Mouse (Mus musculus) spleen, adult 12 weeks (tissue): Measurements from ENCODE around the gene Cmah.
A peak's percentile ranks its signal among the peaks of the same experiment; 100 is the strongest.

Source experiments
- DNase-seq: peaks from one replicate; pipeline ENCODE4 v3.0.0; 2022; ENCODE audit warnings: low spot score

The Cmah gene

GRCm38 (mm10) chr13:24418024-24418423, 90.8 kb downstream of the Cmah start:
- no peak for DNase-seq

GRCm38 (mm10) chr13:24418814-24419213, 91.6 kb downstream of the Cmah start:
- no peak for DNase-seq

DNA sequence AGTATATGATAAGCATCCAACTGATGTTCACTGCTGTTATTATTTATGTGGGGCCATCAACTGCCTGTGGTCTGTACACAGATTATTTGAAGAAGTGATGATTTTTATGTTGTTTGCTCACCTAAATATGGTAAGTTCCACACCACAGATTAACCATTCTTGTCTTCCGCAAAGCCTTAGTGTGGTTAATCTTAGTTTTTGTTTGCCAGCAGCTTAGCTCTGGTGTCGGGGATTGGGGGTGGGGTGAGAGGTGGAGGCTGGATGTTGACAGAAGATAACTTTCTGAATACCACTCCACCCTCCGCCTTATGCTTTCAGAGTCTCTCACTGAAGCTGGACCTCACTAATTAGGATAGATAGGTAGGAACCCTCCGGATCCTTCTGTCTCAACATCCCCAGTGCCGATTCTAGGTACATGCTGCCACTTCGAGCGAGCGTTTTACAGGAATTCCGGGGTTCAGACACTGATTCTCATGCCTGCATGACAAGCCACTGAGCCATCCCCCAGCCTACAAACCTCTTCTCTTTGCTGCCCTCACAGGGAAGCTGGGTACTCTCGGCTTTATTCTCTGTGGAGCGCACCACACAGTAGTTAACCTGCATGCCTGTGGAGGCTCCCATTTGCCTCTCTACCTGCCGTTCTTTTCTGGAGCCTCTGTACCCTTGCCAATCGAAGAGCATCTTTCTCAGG, 92.5 kb downstream of the Cmah start:
- DNase-seq = peak; percentile 53

DNA sequence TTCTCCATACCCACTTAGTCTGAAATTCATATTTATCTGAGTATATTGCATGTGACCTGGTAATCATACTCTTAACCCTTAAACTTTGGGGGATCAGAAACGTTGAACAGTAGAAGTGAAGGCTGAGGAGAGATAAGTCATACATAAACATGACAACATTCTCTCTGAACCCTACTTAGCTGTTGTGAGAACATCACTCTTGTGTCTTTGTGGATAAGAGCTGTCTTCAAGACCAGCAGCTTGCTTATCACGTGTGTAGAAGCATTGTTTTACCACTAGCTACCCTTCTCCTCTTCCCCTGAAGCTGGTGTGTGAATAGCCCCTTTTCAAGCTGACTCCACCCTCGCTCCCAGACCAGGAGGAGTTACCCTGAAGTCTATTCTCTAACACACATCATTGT, 94.8 kb downstream of the Cmah start:
- DNase-seq = no peak

DNA sequence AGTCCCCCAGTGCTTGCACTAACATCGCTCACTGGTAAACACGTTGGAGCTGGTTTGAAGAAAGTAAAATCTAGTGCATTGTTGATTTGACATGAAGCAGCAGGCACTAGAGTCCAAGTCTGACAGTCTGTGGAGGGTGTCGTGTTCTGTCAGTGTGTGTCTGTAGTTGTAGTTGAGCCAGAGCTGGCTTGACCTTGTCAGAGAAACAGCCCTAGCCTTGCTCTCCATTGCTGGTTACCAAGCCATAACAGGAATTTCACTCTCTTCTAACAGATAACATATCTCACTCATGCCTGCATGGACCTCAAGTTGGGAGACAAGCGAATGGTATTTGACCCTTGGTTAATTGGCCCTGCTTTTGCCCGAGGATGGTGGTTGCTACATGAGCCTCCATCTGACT, 103.0 kb downstream of the Cmah start:
- DNase-seq = no peak

- DNase-seq = no peak
Observed at GRCm38 (mm10) chr13:24431593-24431992, 104.4 kb downstream of the Cmah start.

GRCm38 (mm10) chr13:24442272-24442671, 115.1 kb downstream of the Cmah start:
- DNase-seq = no peak

DNA sequence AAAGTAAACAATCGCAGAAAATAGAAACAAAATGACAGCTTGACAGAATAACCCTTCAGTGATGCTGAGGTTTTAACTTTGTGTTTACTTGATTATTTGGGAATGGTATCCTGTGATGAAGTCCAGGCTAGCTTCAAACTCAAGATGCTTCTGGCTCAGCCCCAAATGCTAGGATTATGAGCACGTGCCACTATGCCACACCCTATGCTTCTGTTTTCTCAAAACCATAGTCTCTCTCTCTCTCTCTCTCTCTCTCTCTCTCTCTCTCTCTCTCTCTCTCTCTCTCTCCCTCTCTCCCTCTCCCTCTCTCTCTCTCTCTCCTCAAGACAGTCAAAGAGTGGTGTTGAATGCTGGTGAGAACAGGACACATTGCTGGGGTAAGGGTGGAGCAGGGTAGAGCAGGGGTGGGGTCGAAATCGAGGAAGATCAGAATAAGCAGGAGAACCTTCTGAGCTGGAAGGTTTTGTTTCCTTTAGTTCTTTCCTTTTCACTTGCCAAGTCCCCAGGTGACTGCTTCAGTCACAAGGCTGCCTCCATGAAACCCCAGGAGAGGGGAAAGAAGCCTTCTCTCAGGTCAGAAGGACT, 116.7 kb downstream of the Cmah start:
- DNase-seq = no peak

DNA sequence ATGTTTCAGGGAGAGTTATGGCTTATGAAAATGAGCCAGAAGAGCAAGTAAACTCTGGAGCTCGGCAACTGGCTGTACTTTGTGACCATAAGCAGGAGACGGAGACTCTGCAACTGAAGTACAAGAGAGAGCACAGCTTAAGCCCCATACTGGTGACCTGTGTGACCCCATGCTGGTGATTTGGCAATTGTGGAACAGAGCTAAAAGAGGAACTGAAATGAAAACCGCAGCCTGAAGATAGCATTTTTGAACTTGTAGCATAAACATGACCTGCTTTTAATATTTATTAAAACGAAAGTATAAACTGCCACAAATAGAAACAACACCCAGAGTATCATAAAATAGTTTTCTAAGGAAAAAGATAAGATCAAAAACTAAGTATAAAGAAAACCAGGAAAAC, 117.5 kb downstream of the Cmah start:
- no peak for DNase-seq

DNA sequence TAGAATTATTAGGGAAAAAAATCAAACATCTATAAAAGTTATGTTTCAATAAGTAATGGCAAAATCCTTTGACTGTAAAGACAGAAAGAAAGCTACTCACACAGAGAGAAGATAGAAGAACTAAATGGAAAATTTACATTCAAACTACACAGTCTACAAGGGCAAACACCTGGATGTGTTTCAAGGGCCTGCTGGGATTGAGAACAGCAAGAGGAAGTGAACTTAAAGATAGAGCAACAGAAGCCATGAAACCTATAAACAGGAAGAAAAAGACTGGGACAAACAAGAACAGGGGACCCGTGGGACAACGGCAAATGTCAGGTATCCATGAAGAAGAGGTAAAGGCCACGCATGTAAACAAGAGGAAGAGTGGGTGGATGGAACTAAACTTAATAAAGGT, 118.0 kb downstream of the Cmah start:
- DNase-seq = no peak

GRCm38 (mm10) chr13:24446081-24446480, 118.9 kb downstream of the Cmah start:
- no peak for DNase-seq

GRCm38 (mm10) chr13:24447043-24447442, 119.8 kb downstream of the Cmah start:
- DNase-seq = no peak

DNA sequence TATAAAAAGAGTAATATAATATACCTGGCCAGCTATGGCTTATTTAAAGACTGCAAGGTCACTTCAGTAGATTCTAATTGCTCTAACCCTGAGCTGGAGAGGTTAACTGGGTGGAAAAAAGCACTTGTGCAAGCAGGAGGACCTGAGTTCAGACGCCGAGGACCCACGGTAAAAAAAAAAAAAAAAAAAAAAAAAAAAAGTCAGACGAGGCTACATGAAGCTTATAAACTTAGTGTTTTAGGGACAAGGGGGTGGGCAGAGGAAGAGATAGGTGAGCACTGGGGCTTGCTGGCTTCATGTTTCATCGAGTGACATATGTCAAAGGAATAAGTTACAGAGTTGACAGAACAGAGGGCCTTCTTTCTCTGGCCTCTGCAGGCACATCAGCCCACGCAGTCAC, 121.4 kb downstream of the Cmah start:
- no peak for DNase-seq

- no peak for DNase-seq
Observed at GRCm38 (mm10) chr13:24451455-24451854, 124.3 kb downstream of the Cmah start.

DNA sequence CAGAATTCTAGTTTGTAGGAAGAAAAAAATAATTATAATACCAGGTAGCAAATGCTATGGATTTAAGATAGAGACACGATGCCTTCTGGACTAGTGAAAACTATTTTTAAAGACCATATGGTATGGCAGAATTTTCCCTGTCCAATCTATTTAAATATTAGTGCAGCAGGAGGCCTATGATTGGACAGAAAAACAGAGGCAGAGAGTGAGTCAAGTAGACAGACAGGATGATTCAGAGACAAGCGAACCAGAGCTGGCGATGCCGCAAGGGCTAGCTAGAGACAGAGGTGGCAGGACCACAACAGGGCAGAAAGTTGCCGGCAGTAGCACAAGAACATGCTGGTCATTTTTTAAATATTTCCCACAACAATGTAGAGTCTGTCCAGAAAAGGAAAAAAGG, 126.5 kb downstream of the Cmah start:
- DNase-seq = no peak

DNA sequence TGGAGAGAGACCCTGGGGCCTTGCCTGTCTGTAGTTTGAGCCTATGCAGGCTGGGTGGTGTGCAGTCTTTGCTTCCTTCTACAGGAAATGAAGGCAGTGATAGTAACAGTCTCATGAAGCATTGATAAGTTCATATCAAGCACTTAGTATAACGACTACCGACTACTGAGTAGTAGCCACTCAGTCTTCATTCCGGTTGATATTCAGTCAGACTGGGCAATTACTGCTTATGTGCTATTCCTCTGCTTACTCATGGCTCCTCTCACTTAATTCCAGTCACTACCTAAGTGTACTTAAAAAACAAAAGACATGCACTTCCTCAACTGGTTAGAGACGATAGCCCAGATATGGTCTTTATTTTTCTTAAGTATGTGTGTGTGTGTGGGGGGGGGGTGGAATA, 129.2 kb downstream of the Cmah start:
- DNase-seq = no peak

GRCm38 (mm10) chr13:24460517-24460916, 133.3 kb downstream of the Cmah start:
- DNase-seq = no peak

GRCm38 (mm10) chr13:24463767-24464166, 136.6 kb downstream of the Cmah start:
- DNase-seq = no peak

GRCm38 (mm10) chr13:24466027-24466426, 138.8 kb downstream of the Cmah start:
- DNase-seq = no peak

GRCm38 (mm10) chr13:24467806-24468205, 140.6 kb downstream of the Cmah start:
- no peak for DNase-seq

DNA sequence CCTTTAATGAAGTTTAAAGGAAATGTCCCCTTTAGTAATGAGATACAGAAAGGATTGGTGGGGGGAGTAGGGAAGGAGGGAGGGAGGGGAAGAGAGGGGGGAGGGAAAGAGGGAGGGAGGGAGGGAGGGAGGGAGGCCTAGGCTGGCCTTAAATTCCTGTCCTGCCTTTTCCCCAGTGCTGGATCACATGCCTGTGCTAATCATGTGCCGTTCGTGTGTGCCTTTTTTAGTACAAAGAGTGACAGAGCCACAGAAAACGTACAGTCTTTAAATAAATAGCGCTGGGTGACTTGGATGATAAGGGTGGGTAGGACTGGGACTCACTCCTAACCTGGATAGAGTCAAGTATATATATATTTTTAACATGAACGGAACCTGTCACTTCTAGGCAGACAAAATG, 150.4 kb downstream of the Cmah start:
- DNase-seq = no peak

- DNase-seq = no peak
Observed at GRCm38 (mm10) chr13:24479516-24479915, 152.3 kb downstream of the Cmah start.

GRCm38 (mm10) chr13:24480824-24481223, 153.6 kb downstream of the Cmah start:
- DNase-seq = no peak

DNA sequence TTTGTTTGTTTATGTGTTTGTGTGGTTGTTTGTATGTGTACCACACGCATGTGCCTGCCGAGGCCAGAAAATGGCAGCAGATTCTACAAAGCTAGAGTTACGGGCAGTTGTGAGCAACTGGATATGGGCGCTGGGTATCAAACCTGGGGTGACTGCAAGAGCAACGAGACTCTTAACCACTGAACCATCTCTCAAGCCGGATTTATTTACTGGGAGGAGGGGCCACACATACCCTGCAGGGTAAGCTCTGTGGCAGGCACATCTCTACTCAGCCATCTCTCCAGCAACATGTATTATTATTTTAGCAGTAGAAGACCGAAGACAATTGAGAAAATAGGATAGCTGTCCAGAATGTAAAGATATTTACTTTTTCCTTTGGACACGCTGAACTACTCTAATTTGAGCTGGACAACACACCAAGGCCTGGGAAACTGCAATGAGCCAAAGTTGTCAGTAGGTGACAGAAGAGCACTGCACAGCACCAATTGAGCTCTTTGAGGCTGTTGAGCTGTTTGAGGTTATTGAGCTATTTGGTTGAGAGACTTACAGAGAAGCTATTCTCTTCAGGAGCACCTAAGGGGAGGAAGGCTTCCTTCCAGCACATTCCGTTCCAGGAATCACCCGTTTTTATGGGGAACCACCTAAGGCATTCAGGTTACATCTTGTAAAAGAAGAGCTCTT, 154.6 kb downstream of the Cmah start:
- no peak for DNase-seq
